Mouse (Mus musculus): ENCODE results near the gene Cyp2c54.
"Not testable (repeated sequence)": the region's sequence is repeated elsewhere in the genome, so short reads cannot be mapped to it uniquely, and the experiment has no call there.

Cyp2c54 gene

GRCm38 (mm10) chr19:40073701-40074100, at the start of gene Cyp2c54:
Gene Cyp2c54, minus strand, starts transcription at chr19:40073827.
- no peak for DNase-seq (ENCODE audit: low spot score in 2 of 2)

DNA sequence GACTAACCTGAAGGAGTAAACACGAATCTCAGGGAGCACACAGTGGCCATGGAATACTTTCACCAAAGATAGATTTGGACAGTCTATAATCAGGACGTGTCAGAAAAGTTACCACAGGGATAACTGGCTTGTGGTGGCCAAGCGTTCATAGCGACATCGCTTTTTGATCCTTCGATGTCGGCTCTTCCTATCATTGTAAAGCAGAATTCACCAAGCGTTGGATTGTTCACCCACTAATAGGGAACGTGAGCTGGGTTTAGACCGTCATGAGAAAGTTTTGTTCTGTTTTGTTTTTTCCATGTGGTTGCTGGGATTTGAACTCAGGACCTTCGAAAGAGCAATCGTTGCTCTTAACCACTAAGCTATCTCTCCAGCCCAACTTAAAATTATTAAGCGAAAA, 46.0 kb upstream of the Cyp2c54 start:
- not testable (repeated sequence) for DNase-seq (ENCODE audit: low spot score in 2 of 2)

- DNase-seq (ENCODE audit: low spot score in 2 of 2), result no peak
Measured at GRCm38 (mm10) chr19:40091111-40091510, 17.5 kb upstream of the Cyp2c54 start.

- DNase-seq (ENCODE audit: low spot score in 2 of 2), result not testable (repeated sequence)
Measured at GRCm38 (mm10) chr19:40089421-40089820, 15.8 kb upstream of the Cyp2c54 start, which contains the start of gene Cyp2c50. Gene Cyp2c50, plus strand, starts transcription at chr19:40089688.

- no peak for DNase-seq (ENCODE audit: low spot score in 2 of 2)
Measured at GRCm38 (mm10) chr19:40088381-40088780, 14.8 kb upstream of the Cyp2c54 start.

DNA sequence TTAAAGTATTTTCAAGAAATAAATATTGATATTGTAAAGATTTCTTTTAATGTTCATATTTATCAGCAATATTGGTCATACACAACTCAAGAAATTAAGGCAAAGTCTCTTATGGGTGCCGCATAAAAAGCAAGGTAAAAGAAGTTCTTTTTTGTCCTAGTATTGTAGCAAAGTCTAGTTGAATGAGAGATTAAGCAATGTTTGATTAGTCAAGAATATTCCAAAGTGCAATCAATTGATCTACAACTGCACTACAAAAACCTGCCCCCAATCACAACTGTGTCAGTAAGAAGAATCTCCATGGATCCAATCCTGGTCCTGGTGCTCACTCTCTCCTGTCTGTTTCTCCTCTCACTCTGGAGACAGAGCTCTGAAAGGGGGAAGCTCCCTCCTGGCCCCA, 81.5 kb downstream of the Cyp2c54 start, which contains the start of gene Cyp2c37:
Cyp2c37 (plus strand) TSS at position 285 of the 400 bp plus-strand sequence.
- DNase-seq (ENCODE audit: low spot score in 2 of 2), result not testable (repeated sequence)

- no peak for DNase-seq (ENCODE audit: low spot score in 2 of 2)
Measured at GRCm38 (mm10) chr19:39989471-39989870, 84.2 kb downstream of the Cyp2c54 start.

All from cerebellum, postnatal 4 days (tissue).